Mouse (Mus musculus) activated CD4-positive, CD25-positive, alpha-beta regulatory T cell, adult 9 weeks (primary cell): ENCODE data around the gene Tdrd9. TPM values are rescaled to one million over a fixed set of nuclear protein-coding genes. Genes with fewer than 3 reads are reported as not detected.

Experiments
- polyA plus RNA-seq: library from polyadenylated mRNA; unstranded; fragments of 100-300 nt; shearing (Covaris generic); gene quantifications from one replicate; pipeline ENCODE4 v1.2.1, GENCODE M21; 2017

Tdrd9 gene
- not detected for polyA plus RNA-seq

DNA sequence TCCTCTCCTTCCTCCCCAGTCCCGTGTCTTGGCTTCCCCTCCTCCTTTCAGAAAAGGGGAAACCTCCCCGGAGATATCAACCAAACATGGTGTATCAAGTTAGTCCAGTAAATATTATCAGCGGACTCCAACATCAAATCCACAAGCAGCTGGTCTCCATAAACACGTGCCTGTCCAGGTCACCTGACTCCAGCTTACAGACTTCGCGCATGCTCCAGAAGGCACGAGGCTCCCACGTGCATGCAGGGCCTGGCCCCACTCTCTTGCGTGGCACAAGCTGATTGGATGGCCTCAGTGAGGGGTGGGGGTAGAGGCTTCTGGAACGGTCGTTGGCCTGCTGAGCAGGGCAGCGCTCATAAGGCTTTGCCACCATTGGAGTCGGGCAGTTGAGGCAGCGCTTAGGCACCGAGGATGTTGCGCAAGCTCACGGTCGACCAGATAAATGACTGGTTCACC is at the start of gene Tdrd9:
Gene Tdrd9 (plus strand): TSS at position 329 of the 456 bp plus-strand sequence.

DNA sequence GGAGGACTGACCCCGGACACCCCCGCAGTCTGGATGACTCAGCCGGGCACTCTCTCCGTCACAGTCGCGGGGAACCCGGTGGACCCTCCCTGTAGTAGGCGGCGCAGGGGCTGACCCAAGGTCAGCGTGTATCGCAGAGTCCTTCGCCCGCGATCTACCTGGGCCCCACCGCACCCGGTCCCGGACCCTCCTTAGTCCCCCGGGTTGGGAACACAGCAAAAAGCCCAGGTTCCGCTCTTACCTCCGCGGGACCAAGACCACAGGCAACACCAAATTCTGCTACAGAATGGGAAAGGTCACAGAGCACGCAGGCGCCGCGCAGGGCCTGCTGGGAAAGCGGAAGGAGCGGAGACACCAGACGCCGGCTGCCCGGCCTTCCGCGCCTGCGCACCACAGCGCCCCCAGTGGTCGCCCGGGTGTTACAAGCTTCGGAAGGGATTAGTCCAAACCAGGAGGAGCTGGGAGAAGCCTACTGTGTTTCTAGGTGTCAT is 4.6 kb upstream of the Tdrd9 start, which contains the start of gene Atp5mpl:
Gene Atp5mpl (minus strand): TSS at position 295 of the 491 bp plus-strand sequence.

GRCm38 (mm10) chr12:111980887-111981367 is 9.6 kb downstream of the Tdrd9 start, which contains the start of gene Rd3l:
TSS of gene Rd3l (minus strand) at chr12:111981317.

DNA sequence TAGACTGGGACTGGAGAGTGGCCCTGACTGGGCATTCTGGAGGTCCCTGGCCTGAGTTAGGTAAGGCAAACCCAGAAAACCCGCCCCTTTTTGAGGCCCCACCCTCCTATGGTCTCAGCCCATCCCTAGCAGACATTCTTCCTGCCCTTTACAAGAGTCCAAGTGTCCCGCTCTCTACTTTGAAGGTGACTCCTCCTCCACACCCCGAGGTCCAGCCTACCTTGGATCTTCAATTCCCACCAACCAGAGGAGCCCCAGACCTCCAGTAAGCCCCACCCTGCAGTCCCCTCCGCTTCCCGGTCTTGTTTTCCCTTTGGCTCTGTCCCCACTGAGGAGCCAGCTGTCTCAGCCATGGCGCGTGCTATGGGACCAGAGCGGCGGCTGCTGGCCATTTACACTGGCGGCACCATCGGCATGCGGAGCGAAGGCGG is 135.2 kb downstream of the Tdrd9 start, which contains the start of gene Aspg:
Gene Aspg (plus strand): TSS at position 139 of the 431 bp plus-strand sequence.

Other genes starting within 250 kb of the Tdrd9 start
- gene Klc1, start 212.7 kb upstream of the Tdrd9 start, polyA plus RNA-seq: 19.3 TPM
- 4.5 TPM for gene Xrcc3, start 157.7 kb upstream of the Tdrd9 start, polyA plus RNA-seq
- gene Zfyve21, start 157.4 kb upstream of the Tdrd9 start, polyA plus RNA-seq: 10.0 TPM
- gene Ppp1r13b, start 63.4 kb upstream of the Tdrd9 start, polyA plus RNA-seq: 4.6 TPM
- 242 TPM for gene Atp5mpl, start 4.6 kb upstream of the Tdrd9 start, polyA plus RNA-seq
- gene Rd3l, start 9.8 kb downstream of the Tdrd9 start, polyA plus RNA-seq: not detected
- not detected for gene Aspg, start 135.1 kb downstream of the Tdrd9 start, polyA plus RNA-seq
- not detected for gene Kif26a, start 174.6 kb downstream of the Tdrd9 start, polyA plus RNA-seq